Mouse (Mus musculus): ENCODE data around the gene Glo1.

Gene Glo1

DNA sequence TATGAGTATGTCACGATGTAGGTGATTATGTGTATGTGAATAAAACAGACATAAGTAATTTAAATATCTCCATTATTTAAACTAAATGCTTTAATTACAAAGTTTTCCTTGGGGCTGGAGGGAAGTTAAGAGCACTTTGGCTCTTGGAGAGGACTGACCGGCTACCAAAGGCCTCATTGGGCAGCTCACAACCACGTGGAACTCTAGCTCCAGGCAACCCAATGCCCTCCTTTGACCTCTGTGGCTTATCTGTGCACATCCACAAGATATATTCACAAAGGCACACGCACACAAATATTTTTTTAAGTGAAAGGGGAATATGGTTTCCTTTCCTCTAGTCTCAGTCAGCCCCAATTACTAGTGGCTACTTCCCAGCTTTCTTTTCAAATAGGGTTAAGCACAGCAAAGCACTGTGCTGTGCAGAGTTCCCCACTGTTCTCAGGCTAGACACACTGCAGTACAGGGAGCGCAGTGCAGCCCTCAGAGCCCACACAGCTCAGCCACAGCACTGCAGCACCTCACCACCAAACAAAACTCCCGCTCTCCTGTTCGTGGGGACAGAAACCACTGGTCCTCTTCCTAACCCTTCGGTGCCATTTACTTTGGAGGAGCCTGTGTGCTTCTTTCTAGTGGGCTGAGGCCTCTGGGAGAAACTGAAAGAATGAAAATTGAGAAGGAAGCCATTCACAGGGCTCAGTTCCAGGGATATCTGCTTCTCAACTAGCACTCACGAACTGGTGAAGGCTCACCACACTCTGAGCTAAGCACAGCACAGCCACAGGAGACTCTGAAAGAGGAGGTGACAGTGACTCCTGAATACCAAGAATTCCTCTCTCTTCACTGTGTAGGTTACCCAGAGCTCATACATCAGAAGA lies 76.5 kb downstream of the Glo1 start:
- DNase-seq (ENCODE audit: inconsistent age in 2 of 2, low spot score in 1 of 2): no peak

DNA sequence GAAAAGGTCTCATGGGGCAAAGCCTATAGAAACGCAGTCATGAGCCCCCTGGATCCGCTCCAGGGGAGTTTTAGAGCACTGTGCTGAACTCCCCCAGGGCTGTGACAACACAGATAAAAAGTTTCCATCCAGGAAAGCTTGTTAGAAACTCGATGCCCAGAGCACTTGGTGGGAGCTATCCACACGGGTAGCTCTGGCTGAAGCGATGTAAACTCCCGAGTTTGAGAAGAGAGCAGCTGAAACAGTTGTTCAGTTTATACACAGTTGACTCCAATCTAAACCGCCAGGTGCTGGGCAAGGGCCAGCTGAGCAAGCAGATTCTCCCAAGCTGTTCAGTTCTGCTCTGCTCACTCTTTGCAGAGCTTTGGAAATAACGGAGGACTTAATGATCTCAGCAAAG lies 87.6 kb downstream of the Glo1 start:
- no peak for DNase-seq (ENCODE audit: inconsistent age in 2 of 2, low spot score in 1 of 2)

DNA sequence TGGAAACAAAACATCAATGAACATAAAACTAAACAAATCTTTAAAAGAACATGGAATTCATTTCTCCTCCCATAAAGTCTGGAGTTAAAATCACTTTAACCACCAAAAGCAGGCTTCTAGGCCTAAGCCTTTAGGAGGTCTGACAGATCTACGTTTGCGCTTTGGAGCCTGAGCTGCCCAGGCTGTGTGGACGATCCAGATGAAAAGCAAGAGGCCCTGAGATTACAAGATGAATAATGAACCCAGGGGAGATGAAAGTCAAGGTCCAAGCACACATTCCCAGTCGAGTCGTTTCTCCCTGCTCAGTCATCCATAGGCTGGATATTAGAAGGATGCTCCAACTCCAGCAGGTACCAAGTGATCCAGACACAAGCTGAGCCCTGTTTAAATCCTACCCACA lies 90.0 kb downstream of the Glo1 start:
- peak; percentile 61 to 82 for DNase-seq (ENCODE audit: inconsistent age in 2 of 2, low spot score in 1 of 2)
